Mouse (Mus musculus) lung, postnatal 4 days (tissue): ENCODE measurements around the gene Gm20481.
"Not testable (repeated sequence)": the region's sequence is repeated elsewhere in the genome, so short reads cannot be mapped to it uniquely, and the experiment has no call there.

Source experiments
- DNase-seq, 2 experiments: peaks; one replicate each; pipeline ENCODE4 v3.0.0; 2021

Gene Gm20481

DNA sequence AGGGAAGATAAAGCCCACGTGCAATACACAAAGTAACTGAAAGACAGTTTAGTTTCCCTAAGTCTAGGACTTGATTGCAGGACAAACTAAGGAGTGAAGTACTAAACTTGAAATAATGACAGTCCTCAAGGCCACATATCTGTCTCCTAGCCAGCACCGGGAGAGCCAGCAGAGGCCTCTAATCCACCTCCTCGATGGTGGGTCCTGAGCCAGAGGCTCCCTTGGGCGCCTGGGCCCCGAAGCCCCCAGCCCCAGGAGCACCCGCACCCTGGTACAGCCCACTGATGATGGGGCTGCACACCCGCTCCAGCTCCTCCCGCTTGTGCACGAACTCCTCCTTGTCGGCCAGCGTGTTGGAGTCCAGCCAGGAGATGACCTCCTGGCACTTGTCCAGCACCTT lies at the start of gene Gm20481:
Gene Gm20481, plus strand, starts transcription at position 91 of the 400 bp plus-strand sequence.
- DNase-seq: not testable (repeated sequence)

GRCm38 (mm10) chr17:34922939-34923338 lies 46.8 kb upstream of the Gm20481 start:
- no peak for DNase-seq

- DNase-seq: no peak
Measured at GRCm38 (mm10) chr17:34924258-34924657, 45.5 kb upstream of the Gm20481 start.

- peak in 1 of 2 experiments; percentile 63 for DNase-seq
Measured at GRCm38 (mm10) chr17:34927306-34928019, 42.2 kb upstream of the Gm20481 start.

- no peak for DNase-seq
Measured at GRCm38 (mm10) chr17:34928841-34929240, 40.9 kb upstream of the Gm20481 start.

GRCm38 (mm10) chr17:34931061-34931734 lies 38.5 kb upstream of the Gm20481 start, which contains the start of gene Neu1:
TSS of gene Neu1 (plus strand) at chr17:34931253.
- DNase-seq: peak; percentile 98 to 99

GRCm38 (mm10) chr17:34931735-34932098 lies 38.0 kb upstream of the Gm20481 start:
- peak; percentile 30 to 35 for DNase-seq

- no peak for DNase-seq
Measured at GRCm38 (mm10) chr17:34932287-34932686, 37.4 kb upstream of the Gm20481 start.

DNA sequence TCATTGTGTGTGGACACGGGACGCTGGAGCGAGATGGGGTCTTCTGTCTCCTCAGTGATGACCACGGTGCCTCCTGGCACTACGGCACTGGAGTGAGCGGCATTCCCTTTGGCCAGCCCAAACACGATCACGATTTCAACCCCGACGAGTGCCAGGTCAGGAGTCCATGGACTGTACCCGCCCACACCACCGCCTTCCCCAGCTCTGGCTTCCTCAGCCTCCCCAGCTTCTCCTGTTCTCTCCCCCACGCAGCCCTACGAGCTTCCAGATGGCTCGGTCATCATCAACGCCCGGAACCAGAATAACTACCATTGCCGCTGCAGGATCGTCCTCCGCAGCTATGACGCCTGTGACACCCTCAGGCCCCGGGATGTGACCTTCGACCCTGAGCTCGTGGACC lies 35.7 kb upstream of the Gm20481 start:
- no peak for DNase-seq

GRCm38 (mm10) chr17:34934830-34935229 lies 34.9 kb upstream of the Gm20481 start:
- DNase-seq: peak; percentile 52 to 57

- no peak for DNase-seq
Measured at GRCm38 (mm10) chr17:34937960-34938505, 31.7 kb upstream of the Gm20481 start.

- DNase-seq: no peak
Measured at GRCm38 (mm10) chr17:34941344-34942041, 28.2 kb upstream of the Gm20481 start.

DNA sequence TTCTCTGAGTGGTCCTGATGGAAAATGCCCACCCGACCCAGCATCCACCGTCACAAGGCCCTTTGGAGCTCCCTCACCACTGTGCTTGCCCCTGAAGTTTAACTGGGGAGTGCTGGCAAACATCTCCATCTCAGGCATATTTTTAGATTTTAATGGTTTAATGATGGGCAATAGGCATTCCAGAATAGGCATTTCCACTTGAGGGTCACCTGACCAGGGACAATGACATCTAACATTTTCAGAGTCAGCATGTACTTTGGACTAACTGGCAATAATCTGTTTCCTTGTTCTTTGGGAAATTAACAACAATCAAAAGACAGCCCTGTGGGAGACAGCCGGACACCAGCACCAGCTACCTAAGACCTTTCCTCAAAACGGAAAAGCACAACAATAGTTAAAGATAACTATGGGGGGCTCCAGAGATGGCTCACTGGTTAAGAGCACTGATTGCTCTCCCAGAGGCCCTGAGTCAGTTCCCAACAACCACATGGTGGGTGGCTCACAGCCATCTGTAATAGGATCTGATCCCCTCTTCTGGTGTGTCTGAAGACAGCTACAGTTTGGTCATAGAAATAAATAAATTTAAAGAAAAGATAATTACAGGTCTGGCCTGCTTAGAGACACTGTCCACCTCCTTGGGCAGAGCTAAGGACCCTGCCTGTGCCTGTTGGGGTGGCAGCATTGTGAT lies 26.4 kb upstream of the Gm20481 start:
- DNase-seq: no peak

DNA sequence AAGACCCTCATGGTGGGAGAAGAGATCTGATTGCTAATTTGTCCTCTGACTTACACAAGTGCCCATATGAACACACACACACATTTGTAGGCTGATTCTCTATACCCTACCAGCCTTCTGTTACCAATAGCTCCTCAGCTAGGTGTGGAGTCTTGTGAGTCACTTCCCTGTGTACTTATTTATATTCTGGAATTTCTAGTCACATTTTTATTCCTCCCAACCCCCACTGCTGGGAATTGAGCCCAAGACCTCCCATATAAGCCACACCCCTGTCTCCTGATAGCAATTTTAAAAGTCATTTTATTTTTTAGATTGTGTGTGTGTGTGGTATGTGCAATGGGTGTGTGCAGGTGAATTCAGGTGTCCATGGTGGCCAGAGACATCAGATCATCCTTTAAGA lies 25.4 kb upstream of the Gm20481 start:
- DNase-seq: no peak

DNA sequence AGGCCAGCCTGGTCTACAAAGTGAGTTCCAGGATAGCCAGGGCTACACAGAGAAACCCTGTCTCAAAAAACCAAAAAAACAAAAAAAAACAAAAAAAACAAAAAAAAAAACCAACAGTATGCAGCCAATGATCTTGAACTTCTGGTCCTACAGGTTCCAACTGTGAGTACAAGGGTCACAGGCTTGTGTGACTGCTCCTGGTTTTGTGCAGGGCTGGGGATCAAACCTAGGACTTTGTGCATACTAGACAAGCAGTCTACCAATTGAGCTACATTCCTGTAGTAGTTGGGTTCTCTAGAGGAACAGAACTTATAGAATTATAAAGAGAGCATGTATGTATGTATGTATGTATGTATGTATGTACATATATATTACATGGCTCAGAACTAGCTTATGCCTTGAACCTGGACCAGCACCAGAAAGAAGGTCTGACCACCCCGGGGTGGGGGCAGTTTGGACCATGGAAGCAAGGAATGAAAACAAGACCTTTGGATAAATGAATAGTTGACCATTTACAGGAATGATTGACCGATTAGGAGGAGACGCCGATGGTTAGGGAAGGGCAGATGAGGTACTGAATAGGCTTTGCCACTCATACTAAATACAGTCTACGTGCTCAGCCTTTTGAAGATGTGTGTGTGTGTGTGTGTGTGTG lies 23.1 kb upstream of the Gm20481 start:
- DNase-seq: no peak

DNA sequence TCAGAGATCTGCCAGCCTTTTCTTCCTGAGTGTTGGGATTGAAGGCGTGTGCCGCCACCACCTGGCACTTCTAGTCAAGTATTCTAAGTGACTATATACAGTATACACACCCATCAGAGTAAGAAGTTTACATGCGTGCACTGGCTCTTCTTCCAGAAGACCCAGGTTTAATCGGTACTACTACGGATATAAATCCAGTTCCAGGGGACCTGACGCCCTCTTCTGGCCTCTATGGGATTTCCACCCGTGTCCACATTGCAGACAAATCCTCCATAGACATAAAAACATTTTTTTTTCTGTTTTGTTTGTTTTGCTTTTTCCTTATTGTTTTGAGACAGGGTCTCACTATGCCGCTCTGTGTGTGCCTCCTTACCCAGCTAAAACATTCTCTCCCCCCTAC lies 22.1 kb upstream of the Gm20481 start:
- DNase-seq: peak in 1 of 2 experiments; percentile 37

DNA sequence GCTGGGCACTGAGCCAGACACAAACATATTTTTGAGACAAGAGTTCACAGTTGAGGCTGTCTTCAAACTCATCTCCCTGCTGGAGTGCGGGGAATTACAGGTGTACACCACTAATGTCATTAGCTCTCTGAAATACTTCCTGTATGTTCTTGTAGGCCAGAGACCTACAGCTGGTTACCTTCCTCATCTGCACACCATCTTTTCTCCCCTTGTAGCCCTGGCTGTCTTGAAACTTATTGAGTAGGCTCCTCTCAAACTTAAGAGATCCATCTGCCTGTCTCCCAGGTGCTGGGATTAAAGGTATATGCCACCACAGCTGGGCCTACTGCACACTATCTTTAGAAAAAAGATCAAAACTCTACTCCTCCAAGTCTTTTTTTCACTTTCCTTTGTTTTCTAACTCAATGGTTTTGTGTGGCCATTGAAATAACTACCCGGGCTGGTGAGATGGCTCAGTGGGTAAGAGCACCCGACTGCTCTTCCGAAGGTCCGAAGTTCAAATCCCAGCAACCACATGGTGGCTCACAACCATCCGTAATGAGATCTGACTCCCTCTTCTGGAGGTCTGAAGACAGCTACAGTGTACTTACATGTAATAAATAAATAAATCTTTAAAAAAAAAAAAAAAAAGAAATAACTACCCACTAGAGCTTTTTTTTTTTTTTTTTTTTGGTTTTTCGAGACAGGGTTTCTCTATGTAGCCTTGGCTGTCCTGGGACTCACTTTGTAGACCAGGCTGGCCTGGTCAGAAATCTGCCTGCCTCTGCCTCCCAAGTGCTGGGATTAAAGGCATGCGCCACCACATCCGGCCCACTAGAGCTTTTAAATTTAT lies 20.8 kb upstream of the Gm20481 start:
- DNase-seq: not testable (repeated sequence)

- DNase-seq: no peak
Measured at GRCm38 (mm10) chr17:34949553-34949969, 20.2 kb upstream of the Gm20481 start.

DNA sequence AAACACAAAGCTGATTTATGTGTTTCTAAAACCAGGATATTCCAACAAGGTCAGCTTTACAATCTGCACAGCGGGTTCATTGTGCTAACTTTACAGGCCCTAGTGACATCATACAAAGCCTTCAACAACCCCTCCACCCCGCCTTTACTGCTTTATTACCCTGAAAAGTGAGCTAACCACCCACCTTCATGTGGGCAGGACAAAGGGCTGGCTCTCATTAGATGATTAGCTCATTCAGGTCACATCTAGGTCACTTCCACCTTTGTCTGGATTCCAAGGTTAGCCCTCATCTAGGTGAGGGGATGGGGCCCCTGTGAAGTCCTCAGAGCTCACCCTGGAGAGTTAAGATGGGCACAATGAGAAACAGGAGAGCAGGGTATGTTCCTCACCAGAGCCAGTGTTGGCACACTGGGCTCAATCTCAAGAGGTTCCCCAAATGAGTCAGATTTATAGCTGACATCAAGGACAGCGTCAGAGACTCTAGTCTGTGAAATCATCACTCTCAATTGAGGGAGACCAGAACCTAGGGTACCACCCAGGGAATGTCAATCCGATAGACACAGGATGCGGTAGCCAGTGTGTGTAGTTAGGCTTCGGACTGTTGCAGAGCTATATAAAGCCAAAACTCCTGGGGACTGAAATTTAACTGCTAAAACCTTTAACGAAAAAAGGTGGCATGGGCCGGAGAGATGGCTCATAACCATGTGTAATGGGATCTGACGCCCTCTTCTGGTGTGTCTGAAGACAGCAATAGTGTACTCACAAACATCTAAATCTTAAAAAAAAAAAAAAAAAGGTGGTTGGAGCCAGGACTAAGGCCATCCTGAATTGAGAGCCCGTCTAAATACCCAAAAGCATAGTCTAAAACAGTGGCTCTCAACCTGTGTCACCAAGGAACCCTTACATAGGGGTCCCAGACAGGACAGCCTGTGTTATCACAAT lies 18.9 kb upstream of the Gm20481 start:
- DNase-seq: no peak
